Mouse (Mus musculus): ENCODE data around the gene Rcc2.

Rcc2 gene

GRCm38 (mm10) chr4:140684141-140684871, 16.0 kb upstream of the Rcc2 start:
- DNase-seq (ENCODE audit: extremely low read depth, insufficient read length, low spot score), result no peak

GRCm38 (mm10) chr4:140684881-140685303, 15.4 kb upstream of the Rcc2 start:
- DNase-seq (ENCODE audit: extremely low read depth, insufficient read length, low spot score), result no peak

GRCm38 (mm10) chr4:140688044-140688825, 12.1 kb upstream of the Rcc2 start:
- peak; percentile 78 for DNase-seq (ENCODE audit: extremely low read depth, insufficient read length, low spot score)

- peak; percentile 63 for DNase-seq (ENCODE audit: extremely low read depth, insufficient read length, low spot score)
Observed at GRCm38 (mm10) chr4:140688826-140689425, 11.4 kb upstream of the Rcc2 start.

GRCm38 (mm10) chr4:140689873-140690655, 10.3 kb upstream of the Rcc2 start:
- no peak for DNase-seq (ENCODE audit: extremely low read depth, insufficient read length, low spot score)

GRCm38 (mm10) chr4:140691481-140691880, 8.9 kb upstream of the Rcc2 start:
- DNase-seq (ENCODE audit: extremely low read depth, insufficient read length, low spot score), result no peak

GRCm38 (mm10) chr4:140693513-140693912, 6.8 kb upstream of the Rcc2 start:
- no peak for DNase-seq (ENCODE audit: extremely low read depth, insufficient read length, low spot score)

GRCm38 (mm10) chr4:140694551-140695060, 5.7 kb upstream of the Rcc2 start:
- DNase-seq (ENCODE audit: extremely low read depth, insufficient read length, low spot score), result no peak

GRCm38 (mm10) chr4:140695146-140695545, 5.2 kb upstream of the Rcc2 start:
- no peak for DNase-seq (ENCODE audit: extremely low read depth, insufficient read length, low spot score)

- no peak for DNase-seq (ENCODE audit: extremely low read depth, insufficient read length, low spot score)
Observed at GRCm38 (mm10) chr4:140695675-140696585, 4.4 kb upstream of the Rcc2 start.

GRCm38 (mm10) chr4:140699441-140700127, 757 bp upstream of the Rcc2 start:
- DNase-seq (ENCODE audit: extremely low read depth, insufficient read length, low spot score), result peak; percentile 81

GRCm38 (mm10) chr4:140701049-140701715, 841 bp downstream of the Rcc2 start:
- peak; percentile 87 for DNase-seq (ENCODE audit: extremely low read depth, insufficient read length, low spot score)

- no peak for DNase-seq (ENCODE audit: extremely low read depth, insufficient read length, low spot score)
Observed at GRCm38 (mm10) chr4:140701716-140702561, 1.6 kb downstream of the Rcc2 start.

GRCm38 (mm10) chr4:140702611-140703327, 2.4 kb downstream of the Rcc2 start:
- peak; percentile 88 for DNase-seq (ENCODE audit: extremely low read depth, insufficient read length, low spot score)

GRCm38 (mm10) chr4:140703636-140704035, 3.3 kb downstream of the Rcc2 start:
- DNase-seq (ENCODE audit: extremely low read depth, insufficient read length, low spot score), result no peak

- DNase-seq (ENCODE audit: extremely low read depth, insufficient read length, low spot score), result no peak
Observed at GRCm38 (mm10) chr4:140704166-140704565, 3.8 kb downstream of the Rcc2 start.

GRCm38 (mm10) chr4:140707615-140708014, 7.3 kb downstream of the Rcc2 start:
- DNase-seq (ENCODE audit: extremely low read depth, insufficient read length, low spot score), result no peak
